Mouse (Mus musculus) small intestine, adult 2 months (tissue): ENCODE measurements around the gene Mup20.

ENCODE experiments used
- CTCF ChIP-seq: fragments of 200-500 bp; IDR thresholded peaks from 2 replicates; pipeline ENCODE4 v1.5.1; 2012; ENCODE audit warnings: low read depth, mild to moderate bottlenecking, control low read depth, inconsistent platforms, low read length, moderate library complexity, mixed read lengths; ENCODE audit not compliant: insufficient replicate concordance, insufficient read length; ENCODE audit errors: extremely low read depth
- POLR2A ChIP-seq: fragments of 200-500 bp; IDR thresholded peaks from 2 replicates; pipeline ENCODE4 v1.6.1; 2012; ENCODE audit warnings: low read depth, mild to moderate bottlenecking, control low read depth, inconsistent platforms, low read length, moderate library complexity

- TF ChIP-seq CTCF = no peak
- no peak for TF ChIP-seq POLR2A
Observed at GRCm38 (mm10) chr4:62087241-62087640, 33.3 kb upstream of the Mup20 start, which contains the start of gene Mup3.
